In genomic region chr4:154273000-154273399, GRCm38 (mm10) we compare ENCODE assay signal across 8 mouse cellular contexts. TPM values are rescaled to one million over a fixed set of nuclear protein-coding genes. Genes with fewer than 3 reads are reported as not detected.
DNase-seq lines count a peak whose midpoint lies in the region; ATAC-seq lines count a peak whose summit lies in the region.

No protein-coding gene starts in this region.

- DNase-seq in adrenal gland, postnatal 10 days: peak; percentile 65
- no peak for DNase-seq in adrenal gland, adult 2 months
- peak; percentile 19 for DNase-seq in right cerebral cortex, adult 18-20 months
- DNase-seq in right cerebral cortex, postnatal 25 days: no peak
- peak; percentile 68 for DNase-seq in embryonic facial prominence, embryonic 10.5 days (ENCODE audit: low spot score)
- peak; percentile 56 for DNase-seq in kidney, adult 18-20 months
- DNase-seq in retina, postnatal 1 day: peak; percentile 75

- H3K27ac ChIP-seq in embryonic facial prominence, embryonic 10.5 days (replicated peaks): no peak overlapping the region
- no peak overlapping the region for H3K27ac ChIP-seq in limb, embryonic 12.5 days

- H3K4me3 ChIP-seq in embryonic facial prominence, embryonic 10.5 days: no peak overlapping the region
- no peak overlapping the region for H3K4me3 ChIP-seq in limb, embryonic 12.5 days (replicated peaks)

- H3K4me1 ChIP-seq in embryonic facial prominence, embryonic 10.5 days: peaks cover 17% of the 10 kb centered on the region
- H3K4me1 ChIP-seq in limb, embryonic 12.5 days (replicated peaks): no peaks in the 10 kb centered on the region

- peaks cover 81% of the 10 kb centered on the region for H3K36me3 ChIP-seq in embryonic facial prominence, embryonic 10.5 days (replicated peaks)
- H3K36me3 ChIP-seq in limb, embryonic 12.5 days: peaks cover 83% of the 10 kb centered on the region

- ATAC-seq in limb, embryonic 12.5 days (ENCODE audit: insufficient number of reproducible peaks, insufficient read depth, low FRiP score, low TSS enrichment, low read depth): 0 out of 2 replicates have a peak, but pooled peaks have one; percentile 32

- no peaks in the 10 kb centered on the region for H3K27me3 ChIP-seq in embryonic facial prominence, embryonic 10.5 days (replicated peaks; ENCODE audit: low read depth, poor library complexity, severe bottlenecking)
- H3K27me3 ChIP-seq in limb, embryonic 12.5 days: no peaks in the 10 kb centered on the region

- H3K9ac ChIP-seq in limb, embryonic 12.5 days (replicated peaks): no peak overlapping the region

- 50% methylated on average over 3 of the region's 3 CpGs for WGBS in embryonic facial prominence, embryonic 10.5 days
- 54% methylated on average over 3 of the region's 3 CpGs for WGBS in limb, embryonic 12.5 days

- no peak overlapping the region for H3K4me2 ChIP-seq in limb, embryonic 12.5 days

- no peaks in the 10 kb centered on the region for H3K9me3 ChIP-seq in embryonic facial prominence, embryonic 10.5 days
- no peaks in the 10 kb centered on the region for H3K9me3 ChIP-seq in limb, embryonic 12.5 days

RNA-seq across cellular contexts. Expression of gene Arhgef16, which starts 28.5 kb away (rescaled TPM):
- 1 to 10 TPM; 1.7 to 2.4 TPM for total RNA-seq in adrenal gland, postnatal 10 days (2021)
- under 1 TPM; 0.46 to 0.59 TPM for total RNA-seq in adrenal gland, adult 2 months (2021)
- 0.27 and 0.49 TPM in 2 replicates for polyA plus RNA-seq in adrenal gland, adult 2 months (2012; rRNA removed)
- polyA plus RNA-seq in embryonic facial prominence, embryonic 10.5 days (2016; fragmentation: Nextera tagmentation; extraction: Ambion mirVana): 9.9 and 10.3 TPM in 2 replicates
- 4.2 and 5.2 TPM in 2 replicates for polyA plus RNA-seq in limb, embryonic 12.5 days (2016; fragmentation: Nextera tagmentation; extraction: Ambion mirVana)

Comparison
In these comparisons a context has a peak if more than half of its experiments do, and no peak if none do; other contexts are left out.
1. DNase-seq: peak in adrenal gland, postnatal 10 days (single experiment), right cerebral cortex, adult 18-20 months (single experiment), embryonic facial prominence, embryonic 10.5 days (single experiment), kidney, adult 18-20 months (single experiment) and retina, postnatal 1 day (single experiment); none in adrenal gland, adult 2 months (single experiment) and right cerebral cortex, postnatal 25 days (single experiment).